In genomic region chr2:60862913-60863711, GRCm38 (mm10) we compare ENCODE assay signal across 21 mouse cellular contexts.
A peak's percentile ranks its signal among the peaks of the same experiment; 100 is the strongest.
DNase-seq lines count a peak whose midpoint lies in the region; ATAC-seq and TF ChIP-seq lines count a peak whose summit lies in the region.
"Had no signal": no experiment of that assay in that cellular context is flagged by ENCODE, and none has a peak within 500 bp of the region (broad histone marks: within the 10 kb centered on the region; RNA-seq: fewer than 3 reads in every experiment).

No protein-coding gene starts in this region.

- intact Hi-C loops in heart, postnatal 10 days (cut with DNase I) = no loop called here

- H3K4me1 ChIP-seq in heart, embryonic 12.5 days (replicated peaks) = peaks cover 42% of the 10 kb centered on the region
- H3K4me1 ChIP-seq in lung, embryonic 16.5 days (replicated peaks; ENCODE audit: control insufficient read depth, insufficient read depth, low read length) = peaks cover 36% of the 10 kb centered on the region
- H3K4me1 ChIP-seq in liver, embryonic 11.5 days (replicated peaks; ENCODE audit: control insufficient read depth, insufficient read depth, low read length) = peaks cover 44% of the 10 kb centered on the region
- H3K4me1 ChIP-seq in liver, postnatal 0 days (ENCODE audit: insufficient read depth) = peaks cover 36% of the 10 kb centered on the region
- H3K4me1 ChIP-seq: forebrain, embryonic 12.5 days; midbrain, embryonic 13.5 days had no signal

- 93% methylated on average over 8 of the region's 8 CpGs for WGBS in heart, embryonic 12.5 days
- WGBS in lung, embryonic 16.5 days = 69% methylated on average over 8 of the region's 8 CpGs
- whole genome bisulfite sequencing in liver, embryonic 11.5 days = 89% methylated on average over 8 of the region's 8 CpGs
- 69% methylated on average over 8 of the region's 8 CpGs for WGBS in liver, postnatal 0 days (ENCODE audit: insufficient replicate concordance)

- no peak overlapping the region for H3K4me2 ChIP-seq in heart, embryonic 12.5 days
- H3K4me2 ChIP-seq in lung, embryonic 16.5 days (ENCODE audit: low read depth, low read length) = no peak overlapping the region
- H3K4me2 ChIP-seq in liver, embryonic 11.5 days = no peak overlapping the region
- no peak overlapping the region for H3K4me2 ChIP-seq in liver, postnatal 0 days (ENCODE audit: low read depth, low read length)
- H3K4me2 ChIP-seq: forebrain, embryonic 12.5 days; hindbrain, embryonic 12.5 days; kidney, embryonic 15.5 days; limb, embryonic 13.5 days; midbrain, embryonic 13.5 days; stomach, embryonic 15.5 days had no signal

- no peak overlapping the region for H3K9ac ChIP-seq in heart, embryonic 12.5 days
- no peak overlapping the region for H3K9ac ChIP-seq in lung, embryonic 16.5 days (ENCODE audit: low read length)
- H3K9ac ChIP-seq in liver, embryonic 11.5 days (ENCODE audit: low read depth, low read length) = no peak overlapping the region
- no peak overlapping the region for H3K9ac ChIP-seq in liver, postnatal 0 days (replicated peaks)
- H3K9ac ChIP-seq: forebrain, embryonic 12.5 days; hindbrain, embryonic 12.5 days; kidney, embryonic 15.5 days; limb, embryonic 13.5 days; midbrain, embryonic 13.5 days; stomach, embryonic 15.5 days had no signal

- H3K27me3 ChIP-seq in heart, embryonic 12.5 days (replicated peaks) = no peaks in the 10 kb centered on the region
- no peaks in the 10 kb centered on the region for H3K27me3 ChIP-seq in lung, embryonic 16.5 days (ENCODE audit: control insufficient read depth, insufficient read depth, low read depth, low read length)
- H3K27me3 ChIP-seq in liver, embryonic 11.5 days (replicated peaks; ENCODE audit: control insufficient read depth, insufficient read depth, low read length) = no peaks in the 10 kb centered on the region
- H3K27me3 ChIP-seq in liver, postnatal 0 days (ENCODE audit: insufficient read depth, low read length) = no peaks in the 10 kb centered on the region
- H3K27me3 ChIP-seq: hindbrain, embryonic 12.5 days; kidney, embryonic 15.5 days; limb, embryonic 13.5 days; midbrain, embryonic 13.5 days; stomach, embryonic 15.5 days had no signal

- H3K27ac ChIP-seq in heart, embryonic 12.5 days (ENCODE audit: poor library complexity, severe bottlenecking) = 0 out of 2 replicates have a peak overlapping the region, but pooled peaks have one; percentile 5
- H3K27ac ChIP-seq in lung, embryonic 16.5 days (ENCODE audit: low read length) = peak overlapping the region; percentile 72
- H3K27ac ChIP-seq in liver, embryonic 11.5 days (ENCODE audit: low read depth, low read length) = no peak overlapping the region
- H3K27ac ChIP-seq in liver, postnatal 0 days (ENCODE audit: low read depth) = peak overlapping the region; percentile 90
- H3K27ac ChIP-seq: forebrain, embryonic 12.5 days; hindbrain, embryonic 12.5 days; kidney, embryonic 15.5 days; midbrain, embryonic 13.5 days; stomach, embryonic 15.5 days had no signal

- H3K9me3 ChIP-seq in heart, embryonic 12.5 days (replicated peaks) = no peaks in the 10 kb centered on the region; the same call in 1 of the 2 replicates
- H3K9me3 ChIP-seq in lung, embryonic 16.5 days (ENCODE audit: control insufficient read depth, low read length) = peaks cover 2% of the 10 kb centered on the region; the same call in 1 of the 2 replicates
- no peaks in the 10 kb centered on the region for H3K9me3 ChIP-seq in liver, embryonic 11.5 days (ENCODE audit: control insufficient read depth, low read length)
- H3K9me3 ChIP-seq in liver, postnatal 0 days (ENCODE audit: low read length) = no peaks in the 10 kb centered on the region
- H3K9me3 ChIP-seq: forebrain, embryonic 12.5 days; hindbrain, embryonic 12.5 days; kidney, embryonic 15.5 days; limb, embryonic 13.5 days; midbrain, embryonic 13.5 days; stomach, embryonic 15.5 days had no signal

- DNase-seq in heart, postnatal 10 days = no peak
- DNase-seq in lung, postnatal 4 days = no peak
- no peak for DNase-seq in liver, embryonic 11.5 days (ENCODE audit: low spot score)
- DNase-seq in liver, postnatal 0 days = no peak
- DNase-seq in layer of hippocampus, adult 18-20 months (ENCODE audit: low spot score in 2 of 2) = no peak
- no peak for DNase-seq in urinary bladder, adult 18-20 months (ENCODE audit: low spot score in 2 of 2)
- DNase-seq: adrenal gland, postnatal 25 days; cerebellum, adult 8-10 months; kidney, adult 11 months; kidney, postnatal 4 days; thymus, adult 18-20 months; thymus, postnatal 36 days had no signal

- no peak for TF ChIP-seq EP300 in liver, postnatal 0 days (IDR thresholded peaks at IDR 0.05; ENCODE audit: low read depth)

- TF ChIP-seq CTCF in liver, postnatal 0 days (IDR thresholded peaks at IDR 0.05; ENCODE audit: low read depth) = no peak

- no peak for ATAC-seq in heart, embryonic 12.5 days (ENCODE audit: insufficient number of reproducible peaks, low FRiP score)
- ATAC-seq in lung, embryonic 16.5 days (ENCODE audit: low read depth) = peak; percentile 85
- ATAC-seq in liver, embryonic 11.5 days (replicated peaks; ENCODE audit: low FRiP score) = 0 out of 2 replicates have a peak, but pooled peaks have one; percentile 29
- ATAC-seq in liver, postnatal 0 days = peak; percentile 79
- ATAC-seq: CD4-positive, CD25-positive, alpha-beta regulatory T cell, adult 4 months; midbrain, embryonic 13.5 days had no signal

- peaks cover 25% of the 10 kb centered on the region for H3K36me3 ChIP-seq in heart, embryonic 12.5 days
- peaks cover 13% of the 10 kb centered on the region for H3K36me3 ChIP-seq in lung, embryonic 16.5 days (ENCODE audit: control insufficient read depth, insufficient read depth, low read length)
- H3K36me3 ChIP-seq in liver, embryonic 11.5 days (ENCODE audit: control insufficient read depth, insufficient read depth, low read length) = peaks cover 4% of the 10 kb centered on the region
- 0 out of 2 replicates have a peak, but pooled peaks cover 8% of the 10 kb centered on the region for H3K36me3 ChIP-seq in liver, postnatal 0 days (replicated peaks; ENCODE audit: insufficient read depth, low read length)
- H3K36me3 ChIP-seq: forebrain, embryonic 12.5 days; hindbrain, embryonic 12.5 days; midbrain, embryonic 13.5 days had no signal

- no peak overlapping the region for H3K4me3 ChIP-seq in heart, embryonic 12.5 days
- no peak overlapping the region for H3K4me3 ChIP-seq in lung, embryonic 16.5 days (ENCODE audit: low read length)
- no peak overlapping the region for H3K4me3 ChIP-seq in liver, embryonic 11.5 days (ENCODE audit: low read depth, low read length)
- no peak overlapping the region for H3K4me3 ChIP-seq in liver, postnatal 0 days (ENCODE audit: low read depth, low read length)
- H3K4me3 ChIP-seq: forebrain, embryonic 12.5 days; hindbrain, embryonic 12.5 days; kidney, embryonic 15.5 days; limb, embryonic 13.5 days; midbrain, embryonic 13.5 days; stomach, embryonic 15.5 days had no signal
